Mouse (Mus musculus): ENCODE measurements around the gene Lrp1.

The Lrp1 gene

GRCm38 (mm10) chr10:127590831-127591451, 30.0 kb downstream of the Lrp1 start:
- DNase-seq, result no peak

GRCm38 (mm10) chr10:127590256-127590655, 30.7 kb downstream of the Lrp1 start:
- no peak for DNase-seq

GRCm38 (mm10) chr10:127587776-127588175, 33.2 kb downstream of the Lrp1 start:
- no peak for DNase-seq

- DNase-seq, result no peak
Observed at GRCm38 (mm10) chr10:127586209-127586608, 34.7 kb downstream of the Lrp1 start.

GRCm38 (mm10) chr10:127585598-127585997, 35.4 kb downstream of the Lrp1 start:
- DNase-seq, result no peak

GRCm38 (mm10) chr10:127583649-127584048, 37.3 kb downstream of the Lrp1 start:
- DNase-seq, result no peak

GRCm38 (mm10) chr10:127581291-127581690, 39.7 kb downstream of the Lrp1 start:
- no peak for DNase-seq

GRCm38 (mm10) chr10:127577982-127578381, 43.0 kb downstream of the Lrp1 start:
- DNase-seq, result no peak

- no peak for DNase-seq
Observed at GRCm38 (mm10) chr10:127577156-127577555, 43.8 kb downstream of the Lrp1 start.

GRCm38 (mm10) chr10:127576381-127576961, 44.5 kb downstream of the Lrp1 start:
- peak; percentile 72 for DNase-seq

- DNase-seq, result no peak
Observed at GRCm38 (mm10) chr10:127575741-127576140, 45.2 kb downstream of the Lrp1 start.

GRCm38 (mm10) chr10:127572281-127572680, 48.7 kb downstream of the Lrp1 start:
- no peak for DNase-seq

- DNase-seq, result peak; percentile 17
Observed at GRCm38 (mm10) chr10:127570937-127571641, 49.9 kb downstream of the Lrp1 start.

- no peak for DNase-seq
Observed at GRCm38 (mm10) chr10:127570384-127570783, 50.6 kb downstream of the Lrp1 start.

- DNase-seq, result peak; percentile 74
Observed at GRCm38 (mm10) chr10:127569450-127569849, 51.5 kb downstream of the Lrp1 start.

GRCm38 (mm10) chr10:127566553-127567326, 54.2 kb downstream of the Lrp1 start:
- no peak for DNase-seq

GRCm38 (mm10) chr10:127564301-127564700, 56.6 kb downstream of the Lrp1 start:
- no peak for DNase-seq

GRCm38 (mm10) chr10:127563840-127564239, 57.1 kb downstream of the Lrp1 start:
- DNase-seq, result no peak

GRCm38 (mm10) chr10:127561145-127561544, 59.8 kb downstream of the Lrp1 start:
- no peak for DNase-seq

- no peak for DNase-seq
Observed at GRCm38 (mm10) chr10:127557397-127557796, 63.6 kb downstream of the Lrp1 start.

- DNase-seq, result no peak
Observed at GRCm38 (mm10) chr10:127555703-127556102, 65.2 kb downstream of the Lrp1 start.

GRCm38 (mm10) chr10:127549892-127550291, 71.1 kb downstream of the Lrp1 start:
- DNase-seq, result no peak

GRCm38 (mm10) chr10:127548236-127548635, 72.7 kb downstream of the Lrp1 start:
- DNase-seq, result no peak
